Mouse (Mus musculus): ENCODE data around the gene Uqcrq. TPM values are rescaled to one million over a fixed set of nuclear protein-coding genes. Genes with fewer than 3 reads are reported as not detected.

Gene Uqcrq
- total and polyA plus RNA-seq, 3 experiments = 72.4 to 1,130 TPM; not detected in 1

- no peaks in the 10 kb centered on the region for H3K9me3 ChIP-seq (replicated peaks; ENCODE audit: insufficient read depth, low read length)
- H3K27ac ChIP-seq (ENCODE audit: control insufficient read depth, low read depth, low read length) = no peak overlapping the region
- peaks cover 4% of the 10 kb centered on the region in 2 experiments for H3K27me3 ChIP-seq (ENCODE audit: control insufficient read depth in 1 of 2, insufficient read depth in 2 of 2, low read length in 2 of 2)
- H3K36me3 ChIP-seq (ENCODE audit: control insufficient read depth in 1 of 2, insufficient read depth in 2 of 2, low read length in 2 of 2) = peaks cover 0 to 34% of the 10 kb centered on the region in 2 experiments; a peak in 2 of 4 replicates
- TF ChIP-seq ELF1 (IDR thresholded peaks at IDR 0.05; ENCODE audit: low read depth, low read length) (no peak), POLR2AphosphoS5 (IDR thresholded peaks at IDR 0.05; ENCODE audit: borderline replicate concordance, low read depth, low read length) (no peak), SIN3A (IDR thresholded peaks at IDR 0.05; ENCODE audit: low read length) (no peak)
- H3K4me3 ChIP-seq (ENCODE audit: control insufficient read depth in 1 of 2, insufficient read depth in 1 of 2, low read depth in 2 of 2, low read length in 2 of 2) = no peak overlapping the region
- DNase-seq (ENCODE audit: low read depth, low spot score) = no peak
- no peak overlapping the region for H3K9ac ChIP-seq (ENCODE audit: control insufficient read depth, low read depth, low read length, poor library complexity, severe bottlenecking)
- no peaks in the 10 kb centered on the region for H3K79me2 ChIP-seq (ENCODE audit: control insufficient read depth, insufficient read depth, low read length, poor library complexity)
- peaks cover 22 to 30% of the 10 kb centered on the region in 2 experiments for H3K4me1 ChIP-seq (ENCODE audit: control insufficient read depth in 1 of 2, insufficient read depth in 2 of 2, low read length in 2 of 2)
These were observed 48.6 kb upstream of the Uqcrq start for GRCm38 (mm10) chr11:53479171-53479782.

GRCm38 (mm10) chr11:53478383-53479170, 47.9 kb upstream of the Uqcrq start:
- Histone ChIP-seq H3K27ac (ENCODE audit: control insufficient read depth, low read depth, low read length) (no peak overlapping the region), H3K36me3 (ENCODE audit: control insufficient read depth in 1 of 2, insufficient read depth in 2 of 2, low read length in 2 of 2) (peaks cover 0 to 27% of the 10 kb centered on the region in 2 experiments; a peak in 2 of 4 replicates), H3K9me3 (replicated peaks; ENCODE audit: insufficient read depth, low read length) (no peaks in the 10 kb centered on the region), H3K4me3 (ENCODE audit: control insufficient read depth in 1 of 2, insufficient read depth in 1 of 2, low read depth in 2 of 2, low read length in 2 of 2) (no peak overlapping the region), H3K27me3 (ENCODE audit: control insufficient read depth in 1 of 2, insufficient read depth in 2 of 2, low read length in 2 of 2) (peaks cover 4 to 5% of the 10 kb centered on the region in 2 experiments), H3K9ac (ENCODE audit: control insufficient read depth, low read depth, low read length, poor library complexity, severe bottlenecking) (no peak overlapping the region), H3K79me2 (ENCODE audit: control insufficient read depth, insufficient read depth, low read length, poor library complexity) (no peaks in the 10 kb centered on the region), H3K4me1 (ENCODE audit: control insufficient read depth in 1 of 2, insufficient read depth in 2 of 2, low read length in 2 of 2) (peaks cover 18 to 25% of the 10 kb centered on the region in 2 experiments)
- TF ChIP-seq KAT2A (conservative IDR thresholded peaks at IDR 0.05; ENCODE audit: low read depth, low read length) = no peak
- no peak for TF ChIP-seq GATA1 (IDR thresholded peaks at IDR 0.05; ENCODE audit: low read depth, low read length)
- no peak for TF ChIP-seq SMC3 (IDR thresholded peaks at IDR 0.05; ENCODE audit: low read depth, low read length)
- TF ChIP-seq ETS1 (IDR thresholded peaks at IDR 0.05; ENCODE audit: low read depth, low read length) = no peak
- TF ChIP-seq MAX (IDR thresholded peaks at IDR 0.05; ENCODE audit: low read length) = no peak
- no peak for TF ChIP-seq ZKSCAN1 (IDR thresholded peaks at IDR 0.05; ENCODE audit: low read depth, low read length)
- no peak for TF ChIP-seq MEF2A (IDR thresholded peaks at IDR 0.05; ENCODE audit: extremely low read depth, insufficient replicate concordance, low read depth, low read length, poor library complexity, severe bottlenecking)
- DNase-seq (ENCODE audit: low read depth, low spot score) = no peak

DNA sequence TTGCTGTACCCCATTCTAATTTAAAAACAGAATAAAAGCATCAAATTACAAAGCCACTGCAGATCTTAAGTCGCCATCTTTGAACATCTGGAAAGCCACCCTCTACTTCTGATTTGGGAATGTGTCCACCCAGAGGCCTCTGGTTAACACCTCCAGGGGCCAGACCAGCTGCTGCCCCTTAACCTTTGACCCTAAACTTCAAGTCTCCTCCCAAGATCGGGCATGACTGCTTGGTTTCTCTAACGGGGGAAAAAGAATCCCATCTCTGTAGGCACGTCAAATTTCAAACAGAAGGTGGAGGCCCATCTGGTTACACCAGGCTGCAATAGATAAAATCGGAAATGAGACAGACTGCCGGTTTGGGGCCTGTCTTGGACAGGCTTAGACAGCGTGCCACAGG, 47.2 kb upstream of the Uqcrq start:
- Histone ChIP-seq H3K79me2 (ENCODE audit: control insufficient read depth, insufficient read depth, low read length, poor library complexity) (no peaks in the 10 kb centered on the region), H3K9ac (ENCODE audit: control insufficient read depth, low read depth, low read length, poor library complexity, severe bottlenecking) (no peak overlapping the region), H3K4me3 (ENCODE audit: control insufficient read depth in 1 of 2, insufficient read depth in 1 of 2, low read depth in 2 of 2, low read length in 2 of 2) (no peak overlapping the region), H3K27ac (ENCODE audit: control insufficient read depth, low read depth, low read length) (no peak overlapping the region), H3K27me3 (ENCODE audit: control insufficient read depth in 1 of 2, insufficient read depth in 2 of 2, low read length in 2 of 2) (peaks cover 4 to 5% of the 10 kb centered on the region in 2 experiments), H3K36me3 (ENCODE audit: control insufficient read depth in 1 of 2, insufficient read depth in 2 of 2, low read length in 2 of 2) (peaks cover 0 to 20% of the 10 kb centered on the region in 2 experiments; a peak in 2 of 4 replicates), H3K9me3 (replicated peaks; ENCODE audit: insufficient read depth, low read length) (no peaks in the 10 kb centered on the region), H3K4me1 (ENCODE audit: control insufficient read depth in 1 of 2, insufficient read depth in 2 of 2, low read length in 2 of 2) (peaks cover 12 to 18% of the 10 kb centered on the region in 2 experiments)
- no peak for DNase-seq (ENCODE audit: low read depth, low spot score)
- TF ChIP-seq POLR2AphosphoS2 (IDR thresholded peaks at IDR 0.05; ENCODE audit: low read length) (no peak), GATA1 (IDR thresholded peaks at IDR 0.05; ENCODE audit: low read depth, low read length) (no peak), HCFC1 (IDR thresholded peaks at IDR 0.05; ENCODE audit: low read depth, low read length) (no peak), NELFE (IDR thresholded peaks at IDR 0.05; ENCODE audit: low read depth, low read length) (no peak), USF2 (IDR thresholded peaks at IDR 0.05; ENCODE audit: borderline replicate concordance in 1 of 2, insufficient read depth in 1 of 2, low read depth in 1 of 2, low read length in 2 of 2) (no peak), MAX (IDR thresholded peaks at IDR 0.05; ENCODE audit: low read length) (no peak), E2F4 (IDR thresholded peaks at IDR 0.05; ENCODE audit: borderline replicate concordance, low read depth, low read length) (no peak), ZKSCAN1 (IDR thresholded peaks at IDR 0.05; ENCODE audit: low read depth, low read length) (no peak), MXI1 (IDR thresholded peaks at IDR 0.05; ENCODE audit: low read depth, low read length) (no peak), GABPA (IDR thresholded peaks at IDR 0.05; ENCODE audit: low read depth, low read length) (no peak), TBP (IDR thresholded peaks at IDR 0.05; ENCODE audit: low read depth, low read length) (no peak), ELF1 (IDR thresholded peaks at IDR 0.05; ENCODE audit: low read depth, low read length) (no peak), POLR2AphosphoS5 (IDR thresholded peaks at IDR 0.05; ENCODE audit: borderline replicate concordance, low read depth, low read length) (no peak), TCF12 (IDR thresholded peaks at IDR 0.05; ENCODE audit: low read depth, low read length) (no peak), MYB (IDR thresholded peaks at IDR 0.05; ENCODE audit: low read depth, low read length) (no peak)

All from MEL (cell line).